25 mouse cellular contexts compared by ENCODE assay signal in the genomic region with DNA sequence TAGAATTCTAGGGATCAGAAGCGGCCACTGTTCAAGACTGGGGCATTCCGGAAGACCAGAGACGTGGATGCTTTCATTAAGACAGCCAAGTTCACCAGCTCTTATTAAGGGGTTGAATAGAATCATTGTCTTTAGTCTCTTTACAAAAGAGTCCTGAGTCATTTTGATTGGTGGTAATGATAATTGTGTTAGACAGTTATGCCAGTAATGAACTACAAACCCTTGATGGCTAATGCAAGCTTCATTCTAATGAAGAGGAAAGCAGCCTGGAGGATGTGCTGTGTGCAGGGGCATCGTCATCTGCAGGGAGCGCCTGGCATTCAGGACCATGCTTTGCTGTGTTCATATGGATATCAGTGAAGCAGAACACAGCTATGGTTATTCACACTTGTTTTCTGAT.
DNase-seq lines count a peak whose midpoint lies in the region; ATAC-seq lines count a peak whose summit lies in the region.
"Had no signal": no experiment of that assay in that cellular context is flagged by ENCODE, and none has a peak within 500 bp of the region (broad histone marks: within the 10 kb centered on the region; RNA-seq: fewer than 3 reads in every experiment).

No protein-coding gene starts in this region.

- WGBS in embryonic facial prominence, embryonic 14.5 days = 80% methylated on average over 5 of the region's 5 CpGs
- WGBS in embryonic facial prominence, embryonic 10.5 days = 79% methylated on average over 5 of the region's 5 CpGs
- 13% methylated on average over 5 of the region's 5 CpGs for WGBS in forebrain, embryonic 14.5 days
- 24% methylated on average over 5 of the region's 5 CpGs for WGBS in forebrain, embryonic 15.5 days

- H3K4me1 ChIP-seq in embryonic facial prominence, embryonic 14.5 days (ENCODE audit: control insufficient read depth, insufficient read depth, low read length) = 0 out of 2 replicates have a peak, but pooled peaks cover 5% of the 10 kb centered on the region
- peaks cover 38% of the 10 kb centered on the region for H3K4me1 ChIP-seq in embryonic facial prominence, embryonic 10.5 days
- H3K4me1 ChIP-seq in forebrain, embryonic 14.5 days (ENCODE audit: control insufficient read depth, insufficient read depth, low read length) = peaks cover 5% of the 10 kb centered on the region; the same call in 1 of the 2 replicates
- peaks cover 13% of the 10 kb centered on the region for H3K4me1 ChIP-seq in forebrain, embryonic 15.5 days

- peak; percentile 60; the same call in 1 of the 2 replicates for ATAC-seq in embryonic facial prominence, embryonic 14.5 days (ENCODE audit: low read depth)
- ATAC-seq in forebrain, embryonic 14.5 days = peak; percentile 33; the same call in 1 of the 2 replicates
- ATAC-seq in forebrain, embryonic 15.5 days (replicated peaks) = no peak
- ATAC-seq: activated CD4-positive, CD25-positive, alpha-beta regulatory T cell, adult 4 months; CD4-positive, CD25-positive, alpha-beta regulatory T cell, adult 4 months; hindbrain, postnatal 0 days; Patski had no signal

- no peak overlapping the region for H3K9ac ChIP-seq in embryonic facial prominence, embryonic 14.5 days (ENCODE audit: low read depth, low read length)
- no peak overlapping the region for H3K9ac ChIP-seq in forebrain, embryonic 14.5 days (ENCODE audit: low read length)
- H3K9ac ChIP-seq in forebrain, embryonic 15.5 days (replicated peaks) = no peak overlapping the region
- H3K9ac ChIP-seq: embryonic facial prominence, embryonic 12.5 days; heart, embryonic 13.5 days; hindbrain, embryonic 12.5 days had no signal

- DNase-seq in embryonic facial prominence, embryonic 14.5 days (ENCODE audit: low spot score) = peak; percentile 61
- no peak for DNase-seq in embryonic facial prominence, embryonic 10.5 days (ENCODE audit: low spot score)
- peak; percentile 40 for DNase-seq in forebrain, embryonic 14.5 days (ENCODE audit: low spot score)
- peak; percentile 87 for DNase-seq in MN1 (ENCODE audit: low spot score)
- DNase-seq in retina, embryonic 14.5 days (ENCODE audit: low spot score) = peak; percentile 93
- DNase-seq in heart, adult 18-20 months = no peak
- DNase-seq in yolk sac, embryonic 10.5 days (ENCODE audit: low spot score) = no peak
- DNase-seq: adrenal gland, postnatal 14 days; B cell, adult 2 months; cerebellum, adult 2 months; cerebellum, postnatal 10 days; embryo, embryonic 11 days; gastrocnemius, postnatal 10 days; heart, postnatal 36 days; kidney, adult 11 months; kidney, adult 9 months had no signal

- no peak overlapping the region for H3K4me2 ChIP-seq in embryonic facial prominence, embryonic 14.5 days (ENCODE audit: low read depth, low read length)
- H3K4me2 ChIP-seq in forebrain, embryonic 14.5 days (ENCODE audit: low read length) = no peak overlapping the region
- H3K4me2 ChIP-seq in forebrain, embryonic 15.5 days (replicated peaks) = no peak overlapping the region
- H3K4me2 ChIP-seq: embryonic facial prominence, embryonic 12.5 days; heart, embryonic 13.5 days; hindbrain, embryonic 12.5 days had no signal

- no peak overlapping the region for H3K27ac ChIP-seq in embryonic facial prominence, embryonic 14.5 days (replicated peaks; ENCODE audit: low read depth, low read length)
- no peak overlapping the region for H3K27ac ChIP-seq in embryonic facial prominence, embryonic 10.5 days (replicated peaks)
- no peak overlapping the region for H3K27ac ChIP-seq in forebrain, embryonic 14.5 days (ENCODE audit: low read depth, low read length)
- no peak overlapping the region for H3K27ac ChIP-seq in forebrain, embryonic 15.5 days (replicated peaks)
- H3K27ac ChIP-seq: embryonic facial prominence, embryonic 12.5 days; heart, embryonic 13.5 days; hindbrain, embryonic 12.5 days; hindbrain, postnatal 0 days had no signal

- H3K27me3 ChIP-seq in embryonic facial prominence, embryonic 14.5 days (replicated peaks; ENCODE audit: control insufficient read depth, insufficient read depth, low read length) = no peaks in the 10 kb centered on the region
- no peaks in the 10 kb centered on the region for H3K27me3 ChIP-seq in embryonic facial prominence, embryonic 10.5 days (replicated peaks; ENCODE audit: low read depth, poor library complexity, severe bottlenecking)
- no peaks in the 10 kb centered on the region for H3K27me3 ChIP-seq in forebrain, embryonic 14.5 days (replicated peaks; ENCODE audit: control insufficient read depth, insufficient read depth, low read length)
- H3K27me3 ChIP-seq in forebrain, embryonic 15.5 days = no peaks in the 10 kb centered on the region
- H3K27me3 ChIP-seq: embryonic facial prominence, embryonic 12.5 days; heart, embryonic 13.5 days; hindbrain, embryonic 12.5 days; Patski had no signal

- H3K4me3 ChIP-seq in embryonic facial prominence, embryonic 14.5 days (ENCODE audit: low read depth, low read length) = no peak overlapping the region
- no peak overlapping the region for H3K4me3 ChIP-seq in embryonic facial prominence, embryonic 10.5 days
- no peak overlapping the region for H3K4me3 ChIP-seq in forebrain, embryonic 14.5 days (ENCODE audit: low read depth, low read length)
- no peak overlapping the region for H3K4me3 ChIP-seq in forebrain, embryonic 15.5 days
- H3K4me3 ChIP-seq: embryonic facial prominence, embryonic 12.5 days; heart, embryonic 13.5 days; hindbrain, embryonic 12.5 days had no signal

- no peaks in the 10 kb centered on the region for H3K9me3 ChIP-seq in embryonic facial prominence, embryonic 14.5 days (ENCODE audit: control insufficient read depth, low read length)
- no peaks in the 10 kb centered on the region for H3K9me3 ChIP-seq in embryonic facial prominence, embryonic 10.5 days
- H3K9me3 ChIP-seq in forebrain, embryonic 14.5 days (replicated peaks; ENCODE audit: control insufficient read depth, low read length) = no peaks in the 10 kb centered on the region
- H3K9me3 ChIP-seq in forebrain, embryonic 15.5 days = no peaks in the 10 kb centered on the region
- H3K9me3 ChIP-seq: embryonic facial prominence, embryonic 12.5 days; heart, embryonic 13.5 days; hindbrain, embryonic 12.5 days had no signal

- no peaks in the 10 kb centered on the region for H3K36me3 ChIP-seq in embryonic facial prominence, embryonic 14.5 days (ENCODE audit: control insufficient read depth, insufficient read depth, low read length)
- no peaks in the 10 kb centered on the region for H3K36me3 ChIP-seq in embryonic facial prominence, embryonic 10.5 days (replicated peaks)
- no peaks in the 10 kb centered on the region for H3K36me3 ChIP-seq in forebrain, embryonic 14.5 days (ENCODE audit: control insufficient read depth, insufficient read depth, low read length)
- no peaks in the 10 kb centered on the region for H3K36me3 ChIP-seq in forebrain, embryonic 15.5 days
- H3K36me3 ChIP-seq: embryonic facial prominence, embryonic 12.5 days; G1E; heart, embryonic 13.5 days; hindbrain, embryonic 12.5 days had no signal

Comparison
In these comparisons a context has a peak if more than half of its experiments do, and no peak if none do; other contexts are left out.
1. DNase-seq: peak in embryonic facial prominence, embryonic 14.5 days (single experiment), forebrain, embryonic 14.5 days (single experiment), MN1 (single experiment) and retina, embryonic 14.5 days (single experiment); none in embryonic facial prominence, embryonic 10.5 days (single experiment), heart, adult 18-20 months (0 of 2) and yolk sac, embryonic 10.5 days (single experiment).